Mouse (Mus musculus) adrenal gland (tissue): ENCODE results near the gene Fermt2.

Source experiments
- intact Hi-C: fragments of 180-260 bp; cut with DNase I; formaldehyde crosslinking; loops from one replicate; pipeline ENCODE4 v1.15.1; 2025

Gene Fermt2

GRCm38 (mm10) chr14:45441291-45441690, 88.6 kb downstream of the Fermt2 start:
- intact Hi-C loops, result no loop called here

GRCm38 (mm10) chr14:45439387-45439786, 90.5 kb downstream of the Fermt2 start:
- intact Hi-C loops, result no loop called here

- intact Hi-C loops, result no loop called here
Observed at GRCm38 (mm10) chr14:45438931-45439275, 91.0 kb downstream of the Fermt2 start.

- intact Hi-C loops, result no loop called here
Observed at GRCm38 (mm10) chr14:45438250-45438930, 91.5 kb downstream of the Fermt2 start.

GRCm38 (mm10) chr14:45434220-45434619, 95.7 kb downstream of the Fermt2 start:
- intact Hi-C loops, result no loop called here

- intact Hi-C loops, result no loop called here
Observed at GRCm38 (mm10) chr14:45432003-45432402, 97.9 kb downstream of the Fermt2 start.

GRCm38 (mm10) chr14:45430066-45430842, 99.7 kb downstream of the Fermt2 start:
- intact Hi-C loops, result no loop called here

GRCm38 (mm10) chr14:45423220-45423619, 106.7 kb downstream of the Fermt2 start:
- intact Hi-C loops, result loop anchor here (2.0 kb wide), 1 partner anchor 118 kb away; no protein-coding TSS in a partner anchor

GRCm38 (mm10) chr14:45422371-45422770, 107.5 kb downstream of the Fermt2 start:
- intact Hi-C loops, result loop anchor here (2.0 kb wide), 1 partner anchor 118 kb away; no protein-coding TSS in a partner anchor

GRCm38 (mm10) chr14:45419323-45419722, 110.6 kb downstream of the Fermt2 start:
- intact Hi-C loops, result no loop called here

- intact Hi-C loops, result no loop called here
Observed at GRCm38 (mm10) chr14:45418553-45418952, 111.4 kb downstream of the Fermt2 start.

GRCm38 (mm10) chr14:45416265-45416664, 113.7 kb downstream of the Fermt2 start:
- intact Hi-C loops, result no loop called here
